ENCODE assay signal across 22 mouse cellular contexts in genomic region chr5:20751000-20751399, GRCm38 (mm10).
A peak's percentile ranks its signal among the peaks of the same experiment; 100 is the strongest.
DNase-seq lines count a peak whose midpoint lies in the region; ATAC-seq and TF ChIP-seq lines count a peak whose summit lies in the region.
"Had no signal": no experiment of that assay in that cellular context is flagged by ENCODE, and none has a peak within 500 bp of the region (broad histone marks: within the 10 kb centered on the region; RNA-seq: fewer than 3 reads in every experiment).

No protein-coding gene starts in this region.

- no peak overlapping the region for H3K4me3 ChIP-seq in forebrain, embryonic 11.5 days (ENCODE audit: low read depth, low read length)
- no peak overlapping the region for H3K4me3 ChIP-seq in forebrain, embryonic 16.5 days (replicated peaks; ENCODE audit: low read length)
- H3K4me3 ChIP-seq in hindbrain, postnatal 0 days (ENCODE audit: low read length): no peak overlapping the region
- H3K4me3 ChIP-seq in hindbrain, embryonic 13.5 days: no peak overlapping the region
- H3K4me3 ChIP-seq in midbrain, embryonic 14.5 days (replicated peaks; ENCODE audit: low read depth, low read length): no peak overlapping the region
- no peak overlapping the region for H3K4me3 ChIP-seq in midbrain, postnatal 0 days (ENCODE audit: low read depth, low read length)
- H3K4me3 ChIP-seq in forebrain, postnatal 0 days (ENCODE audit: low read depth, low read length): no peak overlapping the region
- no peak overlapping the region for H3K4me3 ChIP-seq in lung, adult 2 months (replicated peaks; ENCODE audit: extremely low read depth, low read depth, low read length)
- H3K4me3 ChIP-seq: erythroblast, embryonic 14.5 days; heart, adult 2 months; heart, embryonic 15.5 days; intestine, embryonic 15.5 days had no signal

- no peaks in the 10 kb centered on the region for H3K9me3 ChIP-seq in forebrain, embryonic 11.5 days (ENCODE audit: control insufficient read depth, low read length)
- no peaks in the 10 kb centered on the region for H3K9me3 ChIP-seq in forebrain, embryonic 16.5 days (ENCODE audit: control insufficient read depth, low read length)
- H3K9me3 ChIP-seq in hindbrain, postnatal 0 days (ENCODE audit: low read length): no peaks in the 10 kb centered on the region
- no peaks in the 10 kb centered on the region for H3K9me3 ChIP-seq in hindbrain, embryonic 13.5 days
- no peaks in the 10 kb centered on the region for H3K9me3 ChIP-seq in midbrain, embryonic 14.5 days (ENCODE audit: control insufficient read depth, low read length)
- no peaks in the 10 kb centered on the region for H3K9me3 ChIP-seq in midbrain, postnatal 0 days (ENCODE audit: low read length)
- H3K9me3 ChIP-seq in forebrain, postnatal 0 days (ENCODE audit: low read length): no peaks in the 10 kb centered on the region
- H3K9me3 ChIP-seq: heart, embryonic 15.5 days; intestine, embryonic 15.5 days had no signal

- no peak overlapping the region for H3K9ac ChIP-seq in forebrain, embryonic 11.5 days (ENCODE audit: low read length)
- no peak overlapping the region for H3K9ac ChIP-seq in forebrain, embryonic 16.5 days (replicated peaks; ENCODE audit: low read depth, low read length)
- no peak overlapping the region for H3K9ac ChIP-seq in hindbrain, postnatal 0 days (replicated peaks; ENCODE audit: low read length)
- H3K9ac ChIP-seq in hindbrain, embryonic 13.5 days: no peak overlapping the region
- H3K9ac ChIP-seq in midbrain, embryonic 14.5 days (replicated peaks; ENCODE audit: low read length): no peak overlapping the region
- no peak overlapping the region for H3K9ac ChIP-seq in midbrain, postnatal 0 days (replicated peaks; ENCODE audit: low read length, poor library complexity, severe bottlenecking)
- H3K9ac ChIP-seq in forebrain, postnatal 0 days: no peak overlapping the region
- H3K9ac ChIP-seq: heart, embryonic 15.5 days; intestine, embryonic 15.5 days had no signal

- peaks cover 10% of the 10 kb centered on the region; the same call in 1 of the 2 replicates for H3K4me1 ChIP-seq in forebrain, embryonic 11.5 days (replicated peaks; ENCODE audit: control insufficient read depth, insufficient read depth, low read length)
- H3K4me1 ChIP-seq in forebrain, embryonic 16.5 days (replicated peaks; ENCODE audit: control insufficient read depth, insufficient read depth, low read length): peaks cover 35% of the 10 kb centered on the region
- 0 out of 2 replicates have a peak, but pooled peaks cover 11% of the 10 kb centered on the region for H3K4me1 ChIP-seq in hindbrain, postnatal 0 days (ENCODE audit: insufficient read depth, low read length)
- H3K4me1 ChIP-seq in hindbrain, embryonic 13.5 days (replicated peaks): peaks cover 39% of the 10 kb centered on the region
- peaks cover 12% of the 10 kb centered on the region; the same call in 1 of the 2 replicates for H3K4me1 ChIP-seq in midbrain, embryonic 14.5 days (ENCODE audit: control insufficient read depth, insufficient read depth, low read length)
- no peaks in the 10 kb centered on the region; the same call in 1 of the 2 replicates for H3K4me1 ChIP-seq in midbrain, postnatal 0 days (ENCODE audit: insufficient read depth, low read length)
- peaks cover 17% of the 10 kb centered on the region; the same call in 1 of the 2 replicates for H3K4me1 ChIP-seq in forebrain, postnatal 0 days (ENCODE audit: insufficient read depth)
- no peaks in the 10 kb centered on the region; the same call in 1 of the 2 replicates for H3K4me1 ChIP-seq in lung, adult 2 months (ENCODE audit: control insufficient read depth, insufficient read depth, low read length)
- H3K4me1 ChIP-seq: heart, embryonic 15.5 days; intestine, embryonic 15.5 days had no signal

- H3K27me3 ChIP-seq in forebrain, embryonic 11.5 days (ENCODE audit: control insufficient read depth, insufficient read depth, low read length): no peaks in the 10 kb centered on the region
- no peaks in the 10 kb centered on the region for H3K27me3 ChIP-seq in forebrain, embryonic 16.5 days (replicated peaks; ENCODE audit: control insufficient read depth, insufficient read depth, low read length)
- H3K27me3 ChIP-seq in hindbrain, postnatal 0 days (ENCODE audit: insufficient read depth, low read length): 0 out of 2 replicates have a peak, but pooled peaks cover 4% of the 10 kb centered on the region
- no peaks in the 10 kb centered on the region for H3K27me3 ChIP-seq in hindbrain, embryonic 13.5 days
- no peaks in the 10 kb centered on the region for H3K27me3 ChIP-seq in midbrain, embryonic 14.5 days (ENCODE audit: control insufficient read depth, insufficient read depth, low read length)
- H3K27me3 ChIP-seq in midbrain, postnatal 0 days (ENCODE audit: insufficient read depth, low read length): no peaks in the 10 kb centered on the region
- no peaks in the 10 kb centered on the region for H3K27me3 ChIP-seq in forebrain, postnatal 0 days (ENCODE audit: insufficient read depth, low read length)
- H3K27me3 ChIP-seq: CH12.LX; heart, embryonic 15.5 days; intestine, embryonic 15.5 days; Patski had no signal

- 33% methylated on average over 7 of the region's 7 CpGs for WGBS in forebrain, embryonic 11.5 days
- 25% methylated on average over 7 of the region's 7 CpGs for WGBS in forebrain, embryonic 16.5 days
- WGBS in hindbrain, postnatal 0 days: 37% methylated on average over 7 of the region's 7 CpGs
- 34% methylated on average over 7 of the region's 7 CpGs for WGBS in hindbrain, embryonic 13.5 days
- 8% methylated on average over 7 of the region's 7 CpGs for WGBS in midbrain, embryonic 14.5 days
- WGBS in midbrain, postnatal 0 days: 16% methylated on average over 7 of the region's 7 CpGs
- WGBS in forebrain, postnatal 0 days: 19% methylated on average over 7 of the region's 7 CpGs
- WGBS in lung, adult 2 months: 87% methylated on average over 7 of the region's 7 CpGs

- peak; percentile 54 for DNase-seq in forebrain, embryonic 11.5 days (ENCODE audit: low spot score)
- DNase-seq in hindbrain, postnatal 0 days (ENCODE audit: low spot score): peak; percentile 21
- DNase-seq in midbrain, embryonic 14.5 days: peak; percentile 46
- DNase-seq in midbrain, postnatal 0 days (ENCODE audit: low spot score): no peak
- DNase-seq in forebrain, postnatal 0 days: peak; percentile 20
- DNase-seq in lung, adult 2 months: no peak
- DNase-seq: adrenal gland, postnatal 14 days; cerebellum, adult 18-20 months; cerebellum, adult 9-11 months; cerebellum, postnatal 36 days; heart, adult 2 months; heart, postnatal 14 days; kidney, adult 18-20 months had no signal

- no peak overlapping the region for H3K4me2 ChIP-seq in forebrain, embryonic 11.5 days (ENCODE audit: low read depth, low read length, severe bottlenecking)
- no peak overlapping the region for H3K4me2 ChIP-seq in forebrain, embryonic 16.5 days (ENCODE audit: low read length)
- H3K4me2 ChIP-seq in hindbrain, postnatal 0 days (ENCODE audit: low read depth, low read length): no peak overlapping the region
- no peak overlapping the region for H3K4me2 ChIP-seq in hindbrain, embryonic 13.5 days
- H3K4me2 ChIP-seq in midbrain, embryonic 14.5 days (ENCODE audit: low read length): no peak overlapping the region
- no peak overlapping the region for H3K4me2 ChIP-seq in midbrain, postnatal 0 days (ENCODE audit: low read depth, low read length, poor library complexity, severe bottlenecking)
- no peak overlapping the region for H3K4me2 ChIP-seq in forebrain, postnatal 0 days (ENCODE audit: low read depth)
- H3K4me2 ChIP-seq: heart, embryonic 11.5 days; heart, embryonic 15.5 days; intestine, embryonic 15.5 days had no signal

- H3K27ac ChIP-seq in forebrain, embryonic 11.5 days (ENCODE audit: low read depth, low read length): no peak overlapping the region
- no peak overlapping the region for H3K27ac ChIP-seq in forebrain, embryonic 16.5 days (ENCODE audit: low read length)
- no peak overlapping the region for H3K27ac ChIP-seq in hindbrain, postnatal 0 days
- no peak overlapping the region for H3K27ac ChIP-seq in hindbrain, embryonic 13.5 days
- no peak overlapping the region for H3K27ac ChIP-seq in midbrain, embryonic 14.5 days (replicated peaks; ENCODE audit: low read depth, low read length)
- no peak overlapping the region for H3K27ac ChIP-seq in midbrain, postnatal 0 days (ENCODE audit: low read depth, low read length)
- H3K27ac ChIP-seq in forebrain, postnatal 0 days (ENCODE audit: low read depth, low read length): no peak overlapping the region
- H3K27ac ChIP-seq: heart, adult 2 months; heart, embryonic 15.5 days; intestine, embryonic 15.5 days had no signal

- no peak for TF ChIP-seq CTCF in hindbrain, postnatal 0 days (IDR thresholded peaks at IDR 0.05; ENCODE audit: low read depth)
- no peak for TF ChIP-seq CTCF in midbrain, postnatal 0 days (IDR thresholded peaks at IDR 0.05)
- no peak for TF ChIP-seq CTCF in forebrain, postnatal 0 days (IDR thresholded peaks at IDR 0.05; ENCODE audit: low read depth)
- TF ChIP-seq CTCF in lung, adult 2 months (IDR thresholded peaks at IDR 0.05; ENCODE audit: insufficient read depth, low read length): no peak

- H3K36me3 ChIP-seq in forebrain, embryonic 11.5 days (ENCODE audit: control insufficient read depth, insufficient read depth, low read length): no peaks in the 10 kb centered on the region
- no peaks in the 10 kb centered on the region for H3K36me3 ChIP-seq in forebrain, embryonic 16.5 days (ENCODE audit: control insufficient read depth, insufficient read depth)
- H3K36me3 ChIP-seq in hindbrain, postnatal 0 days (ENCODE audit: insufficient read depth, low read length): no peaks in the 10 kb centered on the region
- H3K36me3 ChIP-seq in hindbrain, embryonic 13.5 days: no peaks in the 10 kb centered on the region
- H3K36me3 ChIP-seq in midbrain, embryonic 14.5 days (ENCODE audit: control insufficient read depth, insufficient read depth, low read length): no peaks in the 10 kb centered on the region
- no peaks in the 10 kb centered on the region for H3K36me3 ChIP-seq in midbrain, postnatal 0 days (ENCODE audit: insufficient read depth, low read length)
- H3K36me3 ChIP-seq in forebrain, postnatal 0 days (ENCODE audit: insufficient read depth): no peaks in the 10 kb centered on the region
- H3K36me3 ChIP-seq: heart, embryonic 15.5 days; intestine, embryonic 15.5 days had no signal

- ATAC-seq in forebrain, embryonic 11.5 days (replicated peaks; ENCODE audit: low FRiP score): no peak
- no peak for ATAC-seq in forebrain, embryonic 16.5 days
- no peak for ATAC-seq in hindbrain, postnatal 0 days
- ATAC-seq in hindbrain, embryonic 13.5 days (ENCODE audit: low FRiP score): no peak
- no peak for ATAC-seq in midbrain, embryonic 14.5 days (ENCODE audit: low FRiP score, low TSS enrichment)
- ATAC-seq in midbrain, postnatal 0 days (ENCODE audit: low FRiP score): no peak
- ATAC-seq in forebrain, postnatal 0 days: no peak
- ATAC-seq: activated CD4-positive, CD25-positive, alpha-beta regulatory T cell, adult 4 months; intestine, embryonic 15.5 days; Patski had no signal

- no peak for TF ChIP-seq POLR2A in lung, adult 2 months (IDR thresholded peaks at IDR 0.05; ENCODE audit: borderline replicate concordance, extremely low read depth, low read depth, low read length)

Comparison
In these comparisons a context has a peak if more than half of its experiments do, and no peak if none do; other contexts are left out.
1. DNase-seq: peak in forebrain, embryonic 11.5 days (single experiment), hindbrain, postnatal 0 days (single experiment), midbrain, embryonic 14.5 days (single experiment) and forebrain, postnatal 0 days (single experiment); none in midbrain, postnatal 0 days (single experiment) and lung, adult 2 months (single experiment).